Mouse (Mus musculus) telencephalon, adult 2 months (tissue): ENCODE measurements around the gene Cx3cr1.
A peak's percentile ranks its signal among the peaks of the same experiment; 100 is the strongest.

Experiments used
- DNase-seq: peaks from one replicate; pipeline ENCODE4 v3.0.0-alpha.2; 2011; ENCODE audit warnings: low read depth, low spot score

Gene Cx3cr1

GRCm38 (mm10) chr9:119999636-120000035, 70.0 kb downstream of the Cx3cr1 start:
- DNase-seq = no peak

- no peak for DNase-seq
These were observed 70.9 kb downstream of the Cx3cr1 start for GRCm38 (mm10) chr9:119998776-119999175.

- DNase-seq = no peak
These were observed 73.6 kb downstream of the Cx3cr1 start for GRCm38 (mm10) chr9:119996080-119996479.

- no peak for DNase-seq
These were observed 75.5 kb downstream of the Cx3cr1 start for GRCm38 (mm10) chr9:119994207-119994606.

GRCm38 (mm10) chr9:119993092-119993844, 76.4 kb downstream of the Cx3cr1 start:
- no peak for DNase-seq

- DNase-seq = no peak
These were observed 78.4 kb downstream of the Cx3cr1 start for GRCm38 (mm10) chr9:119991310-119991709.

- DNase-seq = no peak
These were observed 81.4 kb downstream of the Cx3cr1 start for GRCm38 (mm10) chr9:119988304-119988703.

GRCm38 (mm10) chr9:119985881-119986574, 83.7 kb downstream of the Cx3cr1 start:
- no peak for DNase-seq

GRCm38 (mm10) chr9:119984536-119985011, 85.1 kb downstream of the Cx3cr1 start, which contains the start of gene Csrnp1:
Gene Csrnp1, minus strand, starts transcription at chr9:119984658.
- no peak for DNase-seq

- DNase-seq = no peak
These were observed 85.8 kb downstream of the Cx3cr1 start for GRCm38 (mm10) chr9:119983585-119984535.

GRCm38 (mm10) chr9:119982956-119983551, 86.6 kb downstream of the Cx3cr1 start:
- no peak for DNase-seq

GRCm38 (mm10) chr9:119982241-119982811, 87.4 kb downstream of the Cx3cr1 start:
- no peak for DNase-seq

GRCm38 (mm10) chr9:119981183-119982179, 88.2 kb downstream of the Cx3cr1 start:
- no peak for DNase-seq

GRCm38 (mm10) chr9:119980770-119981182, 88.9 kb downstream of the Cx3cr1 start:
- DNase-seq = no peak

- DNase-seq = no peak
These were observed 89.9 kb downstream of the Cx3cr1 start for GRCm38 (mm10) chr9:119979749-119980148.

GRCm38 (mm10) chr9:119978811-119979441, 90.8 kb downstream of the Cx3cr1 start:
- peak; percentile 88 for DNase-seq

- DNase-seq = no peak
These were observed 91.4 kb downstream of the Cx3cr1 start for GRCm38 (mm10) chr9:119978151-119978810.

GRCm38 (mm10) chr9:119977557-119978060, 92.1 kb downstream of the Cx3cr1 start:
- DNase-seq = no peak
